Mouse (Mus musculus): Measurements from ENCODE around the gene Siah3.
A peak's percentile ranks its signal among the peaks of the same experiment; 100 is the strongest.

The Siah3 gene

GRCm38 (mm10) chr14:75468941-75469340 is 13.2 kb downstream of the Siah3 start:
- no peak for DNase-seq (ENCODE audit: low spot score)

- peak; percentile 45 for DNase-seq (ENCODE audit: low spot score)
These were observed 17.5 kb downstream of the Siah3 start for GRCm38 (mm10) chr14:75473061-75473930.

GRCm38 (mm10) chr14:75475887-75476286 is 20.1 kb downstream of the Siah3 start:
- no peak for DNase-seq (ENCODE audit: low spot score)

GRCm38 (mm10) chr14:75482231-75483175 is 26.7 kb downstream of the Siah3 start:
- no peak for DNase-seq (ENCODE audit: low spot score)

GRCm38 (mm10) chr14:75483176-75483546 is 27.4 kb downstream of the Siah3 start:
- DNase-seq (ENCODE audit: low spot score) = no peak

- DNase-seq (ENCODE audit: low spot score) = no peak
These were observed 32.1 kb downstream of the Siah3 start for GRCm38 (mm10) chr14:75487932-75488331.

DNA sequence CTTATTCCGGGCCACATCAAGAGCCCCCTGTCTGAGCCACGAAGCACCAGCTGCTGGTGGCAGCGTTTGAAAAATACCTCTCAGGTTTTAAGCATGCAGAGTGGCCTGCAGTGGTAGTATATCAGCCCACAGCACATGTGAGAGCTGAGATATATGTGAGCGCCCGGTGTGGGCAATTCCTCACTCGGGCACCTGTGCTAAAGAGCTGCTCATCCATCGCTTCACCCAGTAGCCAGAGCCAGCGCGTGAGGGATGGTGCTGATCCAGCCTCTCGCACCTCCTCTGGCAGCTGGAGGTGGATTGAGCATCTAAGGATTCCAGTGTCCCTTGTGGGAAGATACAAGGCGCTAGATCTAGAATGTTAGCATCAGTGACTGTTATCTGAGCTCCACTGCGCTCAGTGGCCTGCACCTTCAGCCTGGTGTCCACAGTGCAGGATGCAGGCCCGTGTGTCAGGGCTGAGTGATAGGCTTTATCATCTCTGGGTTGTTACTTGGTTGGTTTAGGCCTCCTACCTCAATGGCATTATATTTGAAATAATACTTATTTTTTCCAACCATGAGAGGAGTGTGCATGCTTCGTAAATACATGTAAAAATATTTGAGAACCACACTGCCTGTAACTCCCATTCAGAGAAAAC is 37.9 kb downstream of the Siah3 start:
- no peak for DNase-seq (ENCODE audit: low spot score)

DNA sequence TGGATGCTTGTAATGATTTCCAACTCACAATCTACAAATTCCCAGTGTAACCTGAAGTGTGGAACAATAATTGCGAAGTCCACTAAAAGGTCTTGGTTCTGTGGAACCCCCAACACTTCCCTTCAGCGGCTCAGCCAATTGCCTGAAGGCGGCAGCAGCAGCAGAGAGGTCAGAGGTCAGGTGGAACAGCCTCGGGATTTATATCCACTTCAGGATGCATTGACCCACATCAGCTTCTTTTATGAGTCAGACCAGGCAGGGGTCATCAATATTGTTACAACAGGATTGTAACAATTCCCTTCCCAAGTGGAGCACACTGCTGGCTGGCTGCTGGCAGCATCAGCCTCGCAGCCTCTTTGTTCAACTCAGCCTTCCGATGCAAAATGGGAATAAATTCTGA is 39.1 kb downstream of the Siah3 start:
- DNase-seq (ENCODE audit: low spot score) = no peak

DNA sequence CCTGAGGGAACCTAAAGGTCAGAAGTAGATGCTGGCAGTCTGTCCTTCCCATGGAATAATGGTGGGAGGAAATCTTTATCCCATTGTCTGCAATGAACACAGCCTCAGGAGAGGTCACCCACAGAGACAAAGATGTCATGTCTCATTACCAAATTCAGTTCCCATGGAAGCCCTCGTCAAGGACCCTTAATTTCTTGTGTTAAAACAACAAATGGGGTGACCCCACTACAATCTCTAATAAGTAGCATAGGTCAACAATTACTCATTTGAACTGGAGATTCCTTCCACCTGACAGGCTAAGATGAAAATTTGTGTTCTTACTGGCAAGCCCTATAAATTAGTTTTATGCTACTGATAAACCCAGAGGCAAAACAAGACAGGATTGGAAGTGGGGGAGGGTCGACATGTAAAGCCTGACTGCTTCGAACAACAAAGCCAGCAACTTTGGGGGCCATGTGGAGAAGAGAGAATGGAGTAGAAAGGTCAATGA is 45.8 kb downstream of the Siah3 start:
- DNase-seq (ENCODE audit: low spot score) = no peak

- DNase-seq (ENCODE audit: low spot score) = no peak
These were observed 46.7 kb downstream of the Siah3 start for GRCm38 (mm10) chr14:75502446-75502845.

DNA sequence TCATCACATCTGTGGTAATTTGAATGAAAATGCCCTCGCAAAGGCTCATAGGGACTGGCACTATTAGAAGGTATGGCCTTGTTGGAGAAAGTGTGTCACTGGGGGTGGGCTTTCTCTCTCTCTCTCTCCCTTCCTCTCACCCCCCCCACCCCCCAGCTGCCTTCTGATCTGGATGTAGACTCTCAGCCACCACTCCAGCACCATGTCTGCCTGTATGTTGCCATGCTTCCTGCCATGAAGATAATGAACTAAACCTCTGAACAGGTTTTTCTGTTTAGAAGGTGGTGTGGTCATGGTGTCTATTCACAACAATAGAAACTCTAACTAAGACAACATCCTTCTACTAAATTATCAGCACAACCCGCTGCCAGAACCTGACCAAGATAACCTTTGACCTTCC is 48.5 kb downstream of the Siah3 start:
- no peak for DNase-seq (ENCODE audit: low spot score)

GRCm38 (mm10) chr14:75505126-75505840 is 49.5 kb downstream of the Siah3 start:
- DNase-seq (ENCODE audit: low spot score) = no peak

- DNase-seq (ENCODE audit: low spot score) = no peak
These were observed 50.5 kb downstream of the Siah3 start for GRCm38 (mm10) chr14:75506246-75506645.

- no peak for DNase-seq (ENCODE audit: low spot score)
These were observed 54.3 kb downstream of the Siah3 start for GRCm38 (mm10) chr14:75510125-75510524.

DNA sequence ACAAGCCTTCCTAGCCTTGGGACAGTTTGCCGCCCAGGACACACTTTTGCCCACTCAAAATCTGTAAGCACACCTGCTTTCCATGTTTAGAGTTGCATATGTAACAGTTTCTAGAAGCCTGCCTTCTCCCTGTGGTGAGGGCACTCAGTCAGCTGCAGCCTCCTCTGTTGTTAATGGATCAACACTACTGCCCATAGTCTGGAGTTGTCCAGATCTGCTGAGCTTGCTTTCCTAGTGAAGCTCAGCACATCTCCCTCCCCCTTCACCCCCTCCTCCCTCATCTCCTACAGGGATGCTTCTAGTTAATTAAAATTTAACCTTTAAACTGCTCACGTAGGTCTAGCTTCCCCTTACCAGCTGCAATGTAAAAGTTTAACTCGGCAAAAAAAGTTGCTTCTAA is 57.2 kb downstream of the Siah3 start:
- DNase-seq (ENCODE audit: low spot score) = no peak

- no peak for DNase-seq (ENCODE audit: low spot score)
These were observed 60.4 kb downstream of the Siah3 start for GRCm38 (mm10) chr14:75516161-75516560.

DNA sequence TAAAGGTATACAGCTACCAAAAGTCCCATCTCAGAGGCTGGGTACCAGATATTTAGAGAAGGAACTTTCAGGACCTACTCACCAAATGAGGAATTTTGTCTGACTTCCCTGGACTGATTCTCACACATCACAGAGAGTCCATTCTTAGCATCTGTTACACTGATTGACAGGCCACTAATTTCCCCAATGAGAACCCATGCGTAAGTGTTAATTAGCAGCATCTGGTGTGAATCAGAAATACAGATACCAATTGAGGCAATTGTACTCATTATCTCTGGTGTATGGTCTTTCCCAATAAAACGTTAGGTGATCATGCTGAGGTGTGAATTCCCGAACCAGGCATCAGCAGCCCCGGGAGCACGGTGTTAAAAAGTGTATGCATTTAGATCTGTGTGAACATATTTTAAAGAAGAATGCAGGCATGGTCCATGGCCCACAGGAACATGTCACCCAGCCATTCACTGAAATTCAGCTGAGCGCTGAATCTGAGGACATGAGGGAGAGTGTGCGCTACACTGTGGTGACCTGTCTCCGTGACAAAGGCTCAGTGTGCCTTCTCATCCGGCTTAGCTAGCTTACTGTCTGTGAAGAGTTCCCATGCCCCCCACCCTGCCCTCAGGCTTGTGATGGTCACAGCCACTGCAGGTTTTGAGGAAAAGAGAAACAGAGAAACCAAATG is 61.3 kb downstream of the Siah3 start:
- DNase-seq (ENCODE audit: low spot score) = no peak

- no peak for DNase-seq (ENCODE audit: low spot score)
These were observed 62.6 kb downstream of the Siah3 start for GRCm38 (mm10) chr14:75518196-75518887.

- no peak for DNase-seq (ENCODE audit: low spot score)
These were observed 63.1 kb downstream of the Siah3 start for GRCm38 (mm10) chr14:75518899-75519298.

- DNase-seq (ENCODE audit: low spot score) = no peak
These were observed 63.9 kb downstream of the Siah3 start for GRCm38 (mm10) chr14:75519668-75520067.
